Mouse (Mus musculus) hindbrain, embryonic 12.5 days (tissue): Measurements from ENCODE around the gene Psmb2. TPM values are rescaled to one million over a fixed set of nuclear protein-coding genes. Genes with fewer than 3 reads are reported as not detected.

Experiments used
- ATAC-seq: fragments of 200-750 bp; cut with Nextera tagmentation; 2 replicates; pipeline ENCODE4 v1.8.0; 2017; ENCODE audit warnings: moderate TSS enrichment; ENCODE audit not compliant: low FRiP score
- H3K27ac ChIP-seq: fragments of 300-500 bp; sonication (generic); 2 replicates; pipeline ENCODE4 v1.5.1; 2016; ENCODE audit warnings: mild to moderate bottlenecking
- H3K27me3 ChIP-seq: fragments of 300-500 bp; sonication (generic); 2 replicates; pipeline ENCODE4 v1.6.1; 2016; ENCODE audit warnings: mild to moderate bottlenecking
- H3K36me3 ChIP-seq: fragments of 300-500 bp; sonication (generic); 2 replicates; pipeline ENCODE4 v1.6.1; 2016; ENCODE audit warnings: mild to moderate bottlenecking
- H3K4me1 ChIP-seq: fragments of 300-500 bp; sonication (generic); 2 replicates; pipeline ENCODE4 v1.6.1; 2016
- H3K4me2 ChIP-seq: fragments of 300-500 bp; sonication (generic); replicated peaks from 2 replicates; pipeline ENCODE4 v1.6.1; 2016; ENCODE audit warnings: mild to moderate bottlenecking
- H3K4me3 ChIP-seq: fragments of 300-500 bp; sonication (generic); 2 replicates; pipeline ENCODE4 v1.5.1; 2016; ENCODE audit warnings: mild to moderate bottlenecking
- H3K9ac ChIP-seq: fragments of 300-500 bp; sonication (generic); 2 replicates; pipeline ENCODE4 v1.6.1; 2016; ENCODE audit warnings: mild to moderate bottlenecking, moderate library complexity
- H3K9me3 ChIP-seq: fragments of 300-500 bp; sonication (generic); replicated peaks from 2 replicates; pipeline ENCODE4 v1.6.1; 2016; ENCODE audit warnings: mild to moderate bottlenecking
- WGBS: fragments of 180-500 bp; shearing (Covaris S2); methylation state at CpG from one replicate; pipeline ENCODE4 v1.1.7; 2016; 5-methylcytosine and 5-hydroxymethylcytosine counted together
- polyA plus RNA-seq: library from polyadenylated mRNA; unstranded; fragments of >200 nt; fragmentation: Nextera tagmentation; extraction: Ambion mirVana; gene quantifications from 2 replicates; pipeline ENCODE4 v1.2.1, GENCODE M21; 2016

The Psmb2 gene
- 393 and 431 TPM in 2 replicates for polyA plus RNA-seq

- Histone ChIP-seq H3K9me3 (no peaks in the 10 kb centered on the region), H3K9ac (peak within 1 kb of the TSS; percentile 96), H3K4me3 (peak within 1 kb of the TSS; percentile 98), H3K27me3 (no peaks in the 10 kb centered on the region), H3K27ac (peak within 1 kb of the TSS; percentile 85), H3K4me1 (peaks cover 11% of the 10 kb centered on the region), H3K4me2 (peak within 1 kb of the TSS; percentile 83), H3K36me3 (no peaks in the 10 kb centered on the region)
- WGBS, result 3% methylated on average over 48 of the region's 48 CpGs
- ATAC-seq, result peak; percentile 97
Measured at GRCm38 (mm10) chr4:126677054-126678003, at the start of gene Psmb2. TSS of gene Psmb2 (plus strand) at chr4:126677630.

- no peak for ATAC-seq
- H3K9ac ChIP-seq, result no peak overlapping the region
- no peak overlapping the region for H3K27ac ChIP-seq
- no peaks in the 10 kb centered on the region for H3K36me3 ChIP-seq
- peaks cover 44% of the 10 kb centered on the region for H3K27me3 ChIP-seq
- whole genome bisulfite sequencing, result 48% methylated on average over 2 of the region's 2 CpGs
- no peak overlapping the region for H3K4me3 ChIP-seq
- H3K4me1 ChIP-seq, result peaks cover 16% of the 10 kb centered on the region
- H3K9me3 ChIP-seq, result no peaks in the 10 kb centered on the region
- no peak overlapping the region for H3K4me2 ChIP-seq
Measured at GRCm38 (mm10) chr4:126631922-126632321, 45.5 kb upstream of the Psmb2 start.

- peaks cover 49% of the 10 kb centered on the region for H3K27me3 ChIP-seq
- H3K4me2 ChIP-seq, result no peak overlapping the region
- H3K36me3 ChIP-seq, result no peaks in the 10 kb centered on the region
- H3K27ac ChIP-seq, result no peak overlapping the region
- WGBS, result 71% methylated on average over 3 of the region's 3 CpGs
- ATAC-seq, result no peak
- H3K4me1 ChIP-seq, result peaks cover 8% of the 10 kb centered on the region
- no peak overlapping the region for H3K4me3 ChIP-seq
- no peaks in the 10 kb centered on the region for H3K9me3 ChIP-seq
- no peak overlapping the region for H3K9ac ChIP-seq
Measured at GRCm38 (mm10) chr4:126632668-126633067, 44.8 kb upstream of the Psmb2 start.

GRCm38 (mm10) chr4:126636330-126636729 is 41.1 kb upstream of the Psmb2 start:
- ATAC-seq, result no peak
- 28% methylated on average over 11 of the region's 11 CpGs for WGBS
- H3K27me3 ChIP-seq, result peaks cover 42% of the 10 kb centered on the region
- H3K4me2 ChIP-seq, result no peak overlapping the region; the same call in 1 of the 2 replicates
- no peak overlapping the region for H3K27ac ChIP-seq
- H3K9me3 ChIP-seq, result no peaks in the 10 kb centered on the region
- H3K9ac ChIP-seq, result peak overlapping the region; percentile 32; the same call in 1 of the 2 replicates
- H3K4me3 ChIP-seq, result no peak overlapping the region
- no peaks in the 10 kb centered on the region for H3K36me3 ChIP-seq
- peaks cover 5% of the 10 kb centered on the region; the same call in 1 of the 2 replicates for H3K4me1 ChIP-seq

GRCm38 (mm10) chr4:126637446-126637845 is 40.0 kb upstream of the Psmb2 start:
- H3K4me1 ChIP-seq, result peaks cover 5% of the 10 kb centered on the region; the same call in 1 of the 2 replicates
- no peaks in the 10 kb centered on the region for H3K36me3 ChIP-seq
- no peak overlapping the region for H3K9ac ChIP-seq
- H3K27ac ChIP-seq, result no peak overlapping the region
- no peak for ATAC-seq
- 77% methylated on average over 4 of the region's 4 CpGs for WGBS
- no peak overlapping the region for H3K4me3 ChIP-seq
- no peak overlapping the region for H3K4me2 ChIP-seq
- H3K9me3 ChIP-seq, result no peaks in the 10 kb centered on the region
- peaks cover 45% of the 10 kb centered on the region for H3K27me3 ChIP-seq

- Histone ChIP-seq H3K9me3 (no peaks in the 10 kb centered on the region), H3K36me3 (no peaks in the 10 kb centered on the region), H3K4me2 (no peak overlapping the region), H3K4me1 (peaks cover 5% of the 10 kb centered on the region; the same call in 1 of the 2 replicates), H3K4me3 (no peak overlapping the region), H3K27ac (no peak overlapping the region), H3K9ac (no peak overlapping the region), H3K27me3 (peaks cover 39% of the 10 kb centered on the region)
- no peak for ATAC-seq
- 62% methylated on average over 7 of the region's 7 CpGs for WGBS
Measured at GRCm38 (mm10) chr4:126639339-126639738, 38.1 kb upstream of the Psmb2 start.

- Histone ChIP-seq H3K9ac (no peak overlapping the region), H3K4me3 (no peak overlapping the region), H3K4me1 (no peaks in the 10 kb centered on the region), H3K27ac (no peak overlapping the region), H3K9me3 (no peaks in the 10 kb centered on the region), H3K36me3 (no peaks in the 10 kb centered on the region), H3K27me3 (peaks cover 17% of the 10 kb centered on the region), H3K4me2 (no peak overlapping the region)
- 52% methylated on average over 9 of the region's 9 CpGs for WGBS
- no peak for ATAC-seq
Measured at GRCm38 (mm10) chr4:126641901-126642300, 35.5 kb upstream of the Psmb2 start.

- ATAC-seq, result no peak
- no peak overlapping the region for H3K9ac ChIP-seq
- 84% methylated on average over 4 of the region's 4 CpGs for WGBS
- H3K27ac ChIP-seq, result no peak overlapping the region
- no peaks in the 10 kb centered on the region for H3K36me3 ChIP-seq
- no peak overlapping the region for H3K4me2 ChIP-seq
- H3K27me3 ChIP-seq, result peaks cover 9% of the 10 kb centered on the region
- no peaks in the 10 kb centered on the region for H3K4me1 ChIP-seq
- H3K4me3 ChIP-seq, result no peak overlapping the region
- H3K9me3 ChIP-seq, result no peaks in the 10 kb centered on the region
Measured at GRCm38 (mm10) chr4:126643815-126644214, 33.6 kb upstream of the Psmb2 start.

- Histone ChIP-seq H3K9me3 (no peaks in the 10 kb centered on the region), H3K4me1 (no peaks in the 10 kb centered on the region), H3K27ac (no peak overlapping the region), H3K9ac (no peak overlapping the region), H3K27me3 (peaks cover 5% of the 10 kb centered on the region), H3K36me3 (no peaks in the 10 kb centered on the region), H3K4me2 (no peak overlapping the region), H3K4me3 (no peak overlapping the region)
- ATAC-seq, result no peak; the same call in 1 of the 2 replicates
- WGBS, result 70% methylated on average over 10 of the region's 10 CpGs
Measured at GRCm38 (mm10) chr4:126644333-126644963, 33.0 kb upstream of the Psmb2 start.

GRCm38 (mm10) chr4:126647996-126648910 is 29.2 kb upstream of the Psmb2 start:
- no peak overlapping the region for H3K4me2 ChIP-seq
- H3K9ac ChIP-seq, result no peak overlapping the region
- no peaks in the 10 kb centered on the region for H3K36me3 ChIP-seq
- 43% methylated on average over 24 of the region's 24 CpGs for WGBS
- H3K4me3 ChIP-seq, result no peak overlapping the region
- no peaks in the 10 kb centered on the region for H3K4me1 ChIP-seq
- 0 out of 2 replicates have a peak overlapping the region, but pooled peaks have one; percentile 23 for H3K27ac ChIP-seq
- no peaks in the 10 kb centered on the region for H3K9me3 ChIP-seq
- ATAC-seq, result 0 out of 2 replicates have a peak, but pooled peaks have one; percentile 22
- peaks cover 4% of the 10 kb centered on the region for H3K27me3 ChIP-seq

GRCm38 (mm10) chr4:126653148-126653547 is 24.3 kb upstream of the Psmb2 start:
- no peaks in the 10 kb centered on the region for H3K9me3 ChIP-seq
- no peak overlapping the region for H3K27ac ChIP-seq
- no peaks in the 10 kb centered on the region for H3K36me3 ChIP-seq
- no peak overlapping the region for H3K4me2 ChIP-seq
- peaks cover 13% of the 10 kb centered on the region for H3K27me3 ChIP-seq
- no peak for ATAC-seq
- 88% methylated on average over 5 of the region's 5 CpGs for WGBS
- H3K4me1 ChIP-seq, result no peaks in the 10 kb centered on the region
- H3K9ac ChIP-seq, result no peak overlapping the region
- no peak overlapping the region for H3K4me3 ChIP-seq
